Mouse (Mus musculus) forebrain, postnatal 0 days (tissue): ENCODE data around the gene Tctn3. TPM values are rescaled to one million over a fixed set of nuclear protein-coding genes. Genes with fewer than 3 reads are reported as not detected.

Source experiments
- ATAC-seq: fragments of 200-750 bp; cut with Nextera tagmentation; 2 replicates; pipeline ENCODE4 v1.8.0; 2017; ENCODE audit warnings: mild to moderate bottlenecking, moderate library complexity
- DNase-seq: peaks from one replicate; pipeline ENCODE4 v3.0.0-alpha.2; 2015
- H3K27ac ChIP-seq: fragments of 300-500 bp; sonication (generic); 2 replicates; pipeline ENCODE4 v1.5.1; 2014; ENCODE audit warnings: low read depth, mild to moderate bottlenecking, antibody characterized with exemption, low read length, moderate library complexity, mixed read lengths
- H3K27me3 ChIP-seq: fragments of 300-500 bp; sonication (generic); 2 replicates; pipeline ENCODE4 v1.6.1; 2014; ENCODE audit warnings: mild to moderate bottlenecking, low read length, mixed read lengths; ENCODE audit not compliant: insufficient read depth
- H3K36me3 ChIP-seq: fragments of 300-500 bp; sonication (generic); 2 replicates; pipeline ENCODE4 v1.6.1; 2014; ENCODE audit warnings: mild to moderate bottlenecking, moderate library complexity; ENCODE audit not compliant: insufficient read depth
- H3K4me1 ChIP-seq: fragments of 300-500 bp; sonication (generic); 2 replicates; pipeline ENCODE4 v1.6.1; 2014; ENCODE audit warnings: antibody characterized with exemption; ENCODE audit not compliant: insufficient read depth
- H3K4me2 ChIP-seq: fragments of 300-500 bp; sonication (generic); 2 replicates; pipeline ENCODE4 v1.6.1; 2014; ENCODE audit warnings: low read depth, mild to moderate bottlenecking, moderate library complexity
- H3K4me3 ChIP-seq: fragments of 300-500 bp; sonication (generic); 2 replicates; pipeline ENCODE4 v1.5.1; 2014; ENCODE audit warnings: low read depth, low read length, mixed read lengths
- H3K9ac ChIP-seq: fragments of 300-500 bp; sonication (generic); 2 replicates; pipeline ENCODE4 v1.6.1; 2014; ENCODE audit warnings: mild to moderate bottlenecking
- H3K9me3 ChIP-seq: fragments of 300-500 bp; sonication (generic); 2 replicates; pipeline ENCODE4 v1.6.1; 2016; ENCODE audit warnings: low read length
- CTCF ChIP-seq: sonication (generic); IDR thresholded peaks from 2 replicates; pipeline ENCODE4 v1.5.1; 2016; ENCODE audit warnings: antibody characterized with exemption, control low read depth, low read depth
- WGBS: fragments of 180-500 bp; shearing (Covaris S2); extraction: QIAGEN DNeasy Blood & Tissue Kit; methylation state at CpG from one replicate; pipeline ENCODE4 v1.1.7; 2014; 5-methylcytosine and 5-hydroxymethylcytosine counted together
- polyA plus RNA-seq: library from polyadenylated mRNA; unstranded; fragments of >200 nt; fragmentation: Nextera tagmentation; extraction: Ambion mirVana; gene quantifications from 2 replicates; pipeline ENCODE4 v1.2.1, GENCODE M21; 2015
- total RNA-seq: library from RNA; depleted of rRNA; stranded (reverse); fragments of >200 nt; gene quantifications from 2 replicates; pipeline ENCODE4 v1.2.3, GENCODE M21; 2014

Gene Tctn3
- total and polyA plus RNA-seq, 2 experiments from 2014 or later, result 15.1 to 28.0 TPM

- no peak overlapping the region for H3K27ac ChIP-seq
- no peak overlapping the region for H3K9ac ChIP-seq
- H3K4me3 ChIP-seq, result no peak overlapping the region
- H3K27me3 ChIP-seq, result no peaks in the 10 kb centered on the region
- no peaks in the 10 kb centered on the region for H3K9me3 ChIP-seq
- no peak for ATAC-seq
- H3K4me2 ChIP-seq, result no peak overlapping the region
- H3K4me1 ChIP-seq, result no peaks in the 10 kb centered on the region
- TF ChIP-seq CTCF, result no peak
- no peak for DNase-seq
- H3K36me3 ChIP-seq, result no peaks in the 10 kb centered on the region
- 87% methylated on average over 7 of the region's 7 CpGs for WGBS
Measured at GRCm38 (mm10) chr19:40637601-40638000, 25.6 kb upstream of the Tctn3 start.

GRCm38 (mm10) chr19:40637091-40637490 lies 25.1 kb upstream of the Tctn3 start:
- no peak for TF ChIP-seq CTCF
- H3K4me2 ChIP-seq, result no peak overlapping the region
- no peaks in the 10 kb centered on the region for H3K36me3 ChIP-seq
- DNase-seq (no peak), ATAC-seq (no peak)
- H3K9ac ChIP-seq, result no peak overlapping the region
- no peak overlapping the region for H3K27ac ChIP-seq
- H3K4me3 ChIP-seq, result no peak overlapping the region
- H3K9me3 ChIP-seq, result no peaks in the 10 kb centered on the region
- H3K4me1 ChIP-seq, result no peaks in the 10 kb centered on the region
- WGBS, result 66% methylated on average over 4 of the region's 4 CpGs
- H3K27me3 ChIP-seq, result no peaks in the 10 kb centered on the region

- ATAC-seq (no peak), DNase-seq (no peak)
- Histone ChIP-seq H3K27ac (no peak overlapping the region), H3K27me3 (no peaks in the 10 kb centered on the region), H3K4me3 (no peak overlapping the region), H3K9ac (no peak overlapping the region), H3K9me3 (no peaks in the 10 kb centered on the region), H3K4me1 (no peaks in the 10 kb centered on the region), H3K36me3 (no peaks in the 10 kb centered on the region), H3K4me2 (no peak overlapping the region)
- 75% methylated on average over 1 of the region's 1 CpGs for WGBS
- TF ChIP-seq CTCF, result peak; percentile 14; the same call in 1 of the 2 replicates
Measured at GRCm38 (mm10) chr19:40633144-40633543, 21.1 kb upstream of the Tctn3 start.

GRCm38 (mm10) chr19:40632668-40633067 lies 20.6 kb upstream of the Tctn3 start:
- no peak overlapping the region for H3K4me2 ChIP-seq
- no peak overlapping the region for H3K27ac ChIP-seq
- H3K4me3 ChIP-seq, result no peak overlapping the region
- no peaks in the 10 kb centered on the region for H3K36me3 ChIP-seq
- H3K4me1 ChIP-seq, result no peaks in the 10 kb centered on the region
- DNase-seq, result no peak
- H3K9me3 ChIP-seq, result no peaks in the 10 kb centered on the region
- TF ChIP-seq CTCF, result no peak
- WGBS, result 87% methylated on average over 5 of the region's 5 CpGs
- H3K9ac ChIP-seq, result no peak overlapping the region
- no peaks in the 10 kb centered on the region for H3K27me3 ChIP-seq
- ATAC-seq, result no peak

GRCm38 (mm10) chr19:40632193-40632592 lies 20.2 kb upstream of the Tctn3 start:
- WGBS, result 87% methylated on average over 3 of the region's 3 CpGs
- Histone ChIP-seq H3K27me3 (no peaks in the 10 kb centered on the region), H3K27ac (no peak overlapping the region), H3K9me3 (no peaks in the 10 kb centered on the region), H3K4me2 (no peak overlapping the region), H3K9ac (no peak overlapping the region), H3K4me1 (no peaks in the 10 kb centered on the region), H3K36me3 (no peaks in the 10 kb centered on the region), H3K4me3 (no peak overlapping the region)
- DNase-seq, result no peak
- no peak for TF ChIP-seq CTCF
- ATAC-seq, result no peak

GRCm38 (mm10) chr19:40630606-40631005 lies 18.6 kb upstream of the Tctn3 start:
- DNase-seq, result no peak
- no peak for TF ChIP-seq CTCF
- H3K36me3 ChIP-seq, result no peaks in the 10 kb centered on the region

GRCm38 (mm10) chr19:40630096-40630495 lies 18.1 kb upstream of the Tctn3 start:
- Histone ChIP-seq H3K4me2 (no peak overlapping the region), H3K9ac (no peak overlapping the region), H3K36me3 (no peaks in the 10 kb centered on the region), H3K4me3 (no peak overlapping the region), H3K27me3 (no peaks in the 10 kb centered on the region), H3K9me3 (no peaks in the 10 kb centered on the region), H3K4me1 (no peaks in the 10 kb centered on the region), H3K27ac (no peak overlapping the region)
- 81% methylated on average over 3 of the region's 3 CpGs for WGBS
- ATAC-seq (no peak), DNase-seq (no peak)
- no peak for TF ChIP-seq CTCF

More at GRCm38 (mm10) chr19:40630606-40631005, 18.6 kb upstream of the Tctn3 start:
- no peaks in the 10 kb centered on the region for H3K9me3 ChIP-seq
- H3K4me1 ChIP-seq, result no peaks in the 10 kb centered on the region
- ATAC-seq, result no peak
- H3K27ac ChIP-seq, result no peak overlapping the region
- H3K4me2 ChIP-seq, result no peak overlapping the region
- no peak overlapping the region for H3K4me3 ChIP-seq
- H3K27me3 ChIP-seq, result no peaks in the 10 kb centered on the region
- WGBS, result 85% methylated on average over 7 of the region's 7 CpGs
- H3K9ac ChIP-seq, result no peak overlapping the region

GRCm38 (mm10) chr19:40628950-40629349 lies 16.9 kb upstream of the Tctn3 start:
- no peak overlapping the region for H3K4me2 ChIP-seq
- no peak overlapping the region for H3K4me3 ChIP-seq
- H3K27me3 ChIP-seq, result no peaks in the 10 kb centered on the region
- DNase-seq, result no peak
- H3K9me3 ChIP-seq, result no peaks in the 10 kb centered on the region
- no peaks in the 10 kb centered on the region for H3K36me3 ChIP-seq
- H3K9ac ChIP-seq, result no peak overlapping the region
- TF ChIP-seq CTCF, result no peak
- H3K4me1 ChIP-seq, result no peaks in the 10 kb centered on the region
- no peak overlapping the region for H3K27ac ChIP-seq
- no peak for ATAC-seq
